Mouse (Mus musculus): ENCODE results near the gene Neu1.

DNA sequence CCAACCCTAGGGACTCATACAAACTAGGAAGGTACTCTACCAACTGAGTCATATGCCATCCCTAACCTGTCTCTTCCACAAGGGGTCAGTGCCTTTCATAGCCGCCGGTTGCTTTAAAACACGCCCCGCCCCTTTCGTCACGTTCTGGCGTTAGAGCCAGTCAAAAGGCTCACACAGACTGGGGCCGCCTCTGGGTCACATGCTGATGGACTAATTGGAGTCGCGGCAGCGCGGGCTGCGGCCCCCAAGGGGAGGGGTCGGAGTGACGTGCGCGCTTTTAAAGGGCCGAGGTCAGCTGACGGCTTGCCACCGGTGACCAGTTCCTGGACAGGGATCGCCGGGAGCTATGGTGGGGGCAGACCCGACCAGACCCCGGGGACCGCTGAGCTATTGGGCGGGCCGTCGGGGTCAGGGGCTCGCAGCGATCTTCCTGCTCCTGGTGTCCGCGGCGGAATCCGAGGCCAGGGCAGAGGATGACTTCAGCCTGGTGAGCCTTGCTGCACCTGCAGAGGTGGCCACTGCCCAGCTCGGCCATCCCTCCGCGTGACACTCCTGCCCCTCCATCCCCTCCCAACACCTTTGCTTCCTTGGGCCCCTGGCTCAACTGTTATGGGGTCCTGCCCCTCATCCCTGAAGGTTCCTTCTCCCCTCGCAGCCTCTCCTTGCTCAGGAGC, at the start of gene Neu1:
- peak; percentile 72; the same call in 1 of the 2 replicates for TF ChIP-seq CTCF (IDR thresholded peaks at IDR 0.05; ENCODE audit: borderline replicate concordance, control insufficient read depth, extremely low read depth, insufficient read depth, low read length, poor library complexity)
- TF ChIP-seq POLR2A (IDR thresholded peaks at IDR 0.05; ENCODE audit: control insufficient read depth, extremely low read depth, insufficient read depth, low read length, poor library complexity): peak; percentile 60

Measured in thymus, adult 2 months (tissue).